Mouse (Mus musculus) lung, postnatal 0 days (tissue): ENCODE measurements around the gene Pomgnt2.

ENCODE experiments used
- CTCF ChIP-seq: IDR thresholded peaks from 2 replicates; pipeline ENCODE4 v1.5.1; 2016; ENCODE audit warnings: antibody characterized with exemption, mild to moderate bottlenecking
- EP300 ChIP-seq: IDR thresholded peaks from 2 replicates; pipeline ENCODE4 v1.6.1; 2016; ENCODE audit warnings: antibody characterized with exemption, mild to moderate bottlenecking, control low read depth

GRCm38 (mm10) chr9:121983504-121983903 lies 13.4 kb downstream of the Pomgnt2 start:
- TF ChIP-seq CTCF (peak; percentile 96), EP300 (no peak)
